Mouse (Mus musculus): ENCODE measurements around the gene Creg2. TPM values are rescaled to one million over a fixed set of nuclear protein-coding genes. Genes with fewer than 3 reads are reported as not detected.
"Not testable (repeated sequence)": the region's sequence is repeated elsewhere in the genome, so short reads cannot be mapped to it uniquely, and the experiment has no call there.

Creg2 gene
- polyA plus RNA-seq, 1 experiment from 2014 or later: 0.11 TPM

- 20% methylated on average over 11 of the region's 11 CpGs for WGBS
- no peak overlapping the region for H3K27ac ChIP-seq (ENCODE audit: low read length)
- no peak overlapping the region for H3K4me3 ChIP-seq (ENCODE audit: low read depth, low read length)
- no peak overlapping the region; the same call in 1 of the 2 replicates for H3K4me2 ChIP-seq (replicated peaks; ENCODE audit: low read depth, low read length)
- ATAC-seq (no peak), DNase-seq (ENCODE audit: low spot score) (peak; percentile 80)
- no peaks in the 10 kb centered on the region for H3K27me3 ChIP-seq (replicated peaks; ENCODE audit: insufficient read depth, low read length)
- H3K9me3 ChIP-seq (ENCODE audit: low read length): no peaks in the 10 kb centered on the region
- no peak for TF ChIP-seq EP300 (IDR thresholded peaks at IDR 0.05)
- TF ChIP-seq CTCF (IDR thresholded peaks at IDR 0.05): peak; percentile 79
- no peaks in the 10 kb centered on the region for H3K36me3 ChIP-seq (ENCODE audit: insufficient read depth, low read length)
- H3K9ac ChIP-seq (replicated peaks; ENCODE audit: low read depth): no peak overlapping the region
- no peaks in the 10 kb centered on the region for H3K4me1 ChIP-seq (ENCODE audit: insufficient read depth, low read depth, low read length)
These were observed 36.6 kb downstream of the Creg2 start for GRCm38 (mm10) chr1:39614462-39615279.

- H3K27ac ChIP-seq (ENCODE audit: low read length): no peak overlapping the region
These were observed 38.2 kb downstream of the Creg2 start for GRCm38 (mm10) chr1:39613061-39613460.

GRCm38 (mm10) chr1:39612491-39612890 is 38.8 kb downstream of the Creg2 start:
- DNase-seq (ENCODE audit: low spot score): no peak
- no peaks in the 10 kb centered on the region for H3K36me3 ChIP-seq (ENCODE audit: insufficient read depth, low read length)
- no peaks in the 10 kb centered on the region for H3K27me3 ChIP-seq (replicated peaks; ENCODE audit: insufficient read depth, low read length)
- TF ChIP-seq EP300 (IDR thresholded peaks at IDR 0.05) (no peak), CTCF (IDR thresholded peaks at IDR 0.05) (no peak)
- no peak overlapping the region for H3K4me2 ChIP-seq (replicated peaks; ENCODE audit: low read depth, low read length)
- no peak overlapping the region for H3K9ac ChIP-seq (replicated peaks; ENCODE audit: low read depth)
- no peak overlapping the region for H3K4me3 ChIP-seq (ENCODE audit: low read depth, low read length)
- H3K9me3 ChIP-seq (ENCODE audit: low read length): no peaks in the 10 kb centered on the region
- 75% methylated on average over 5 of the region's 5 CpGs for WGBS
- H3K27ac ChIP-seq (ENCODE audit: low read length): no peak overlapping the region
- no peak for ATAC-seq
- no peaks in the 10 kb centered on the region for H3K4me1 ChIP-seq (ENCODE audit: insufficient read depth, low read depth, low read length)

More at GRCm38 (mm10) chr1:39613061-39613460, 38.2 kb downstream of the Creg2 start:
- no peaks in the 10 kb centered on the region for H3K27me3 ChIP-seq (replicated peaks; ENCODE audit: insufficient read depth, low read length)
- DNase-seq (ENCODE audit: low spot score) (no peak), ATAC-seq (no peak)
- H3K9ac ChIP-seq (replicated peaks; ENCODE audit: low read depth): no peak overlapping the region
- no peak overlapping the region for H3K4me2 ChIP-seq (replicated peaks; ENCODE audit: low read depth, low read length)
- 77% methylated on average over 3 of the region's 3 CpGs for WGBS
- no peaks in the 10 kb centered on the region for H3K36me3 ChIP-seq (ENCODE audit: insufficient read depth, low read length)
- no peaks in the 10 kb centered on the region for H3K9me3 ChIP-seq (ENCODE audit: low read length)
- TF ChIP-seq CTCF (IDR thresholded peaks at IDR 0.05) (no peak), EP300 (IDR thresholded peaks at IDR 0.05) (no peak)
- no peak overlapping the region for H3K4me3 ChIP-seq (ENCODE audit: low read depth, low read length)
- no peaks in the 10 kb centered on the region for H3K4me1 ChIP-seq (ENCODE audit: insufficient read depth, low read depth, low read length)

GRCm38 (mm10) chr1:39608534-39608933 is 42.7 kb downstream of the Creg2 start:
- Histone ChIP-seq H3K4me1 (ENCODE audit: insufficient read depth, low read depth, low read length) (no peaks in the 10 kb centered on the region), H3K9ac (replicated peaks; ENCODE audit: low read depth) (no peak overlapping the region), H3K27me3 (replicated peaks; ENCODE audit: insufficient read depth, low read length) (no peaks in the 10 kb centered on the region), H3K4me3 (ENCODE audit: low read depth, low read length) (no peak overlapping the region), H3K36me3 (ENCODE audit: insufficient read depth, low read length) (no peaks in the 10 kb centered on the region), H3K4me2 (replicated peaks; ENCODE audit: low read depth, low read length) (no peak overlapping the region), H3K27ac (ENCODE audit: low read length) (no peak overlapping the region), H3K9me3 (ENCODE audit: low read length) (no peaks in the 10 kb centered on the region)
- TF ChIP-seq CTCF (IDR thresholded peaks at IDR 0.05): no peak
- TF ChIP-seq EP300 (IDR thresholded peaks at IDR 0.05): no peak
- DNase-seq (ENCODE audit: low spot score): peak; percentile 9
- WGBS: 25% methylated on average over 8 of the region's 8 CpGs
- no peak for ATAC-seq

GRCm38 (mm10) chr1:39602477-39602876 is 48.8 kb downstream of the Creg2 start:
- ATAC-seq: peak; percentile 37; the same call in 1 of the 2 replicates
- no peak overlapping the region for H3K4me3 ChIP-seq (ENCODE audit: low read depth, low read length)

GRCm38 (mm10) chr1:39598726-39599125 is 52.5 kb downstream of the Creg2 start:
- Histone ChIP-seq H3K36me3 (ENCODE audit: insufficient read depth, low read length) (no peaks in the 10 kb centered on the region), H3K27ac (ENCODE audit: low read length) (no peak overlapping the region), H3K9me3 (ENCODE audit: low read length) (no peaks in the 10 kb centered on the region), H3K9ac (replicated peaks; ENCODE audit: low read depth) (no peak overlapping the region), H3K27me3 (replicated peaks; ENCODE audit: insufficient read depth, low read length) (no peaks in the 10 kb centered on the region), H3K4me2 (replicated peaks; ENCODE audit: low read depth, low read length) (no peak overlapping the region), H3K4me1 (ENCODE audit: insufficient read depth, low read depth, low read length) (no peaks in the 10 kb centered on the region), H3K4me3 (ENCODE audit: low read depth, low read length) (no peak overlapping the region)
- TF ChIP-seq CTCF (IDR thresholded peaks at IDR 0.05): no peak
- ATAC-seq: no peak
- no peak for DNase-seq (ENCODE audit: low spot score)
- WGBS: 67% methylated on average over 11 of the region's 11 CpGs

More at GRCm38 (mm10) chr1:39602477-39602876, 48.8 kb downstream of the Creg2 start:
- Histone ChIP-seq H3K9ac (replicated peaks; ENCODE audit: low read depth) (no peak overlapping the region), H3K27me3 (replicated peaks; ENCODE audit: insufficient read depth, low read length) (no peaks in the 10 kb centered on the region), H3K9me3 (ENCODE audit: low read length) (no peaks in the 10 kb centered on the region), H3K4me2 (replicated peaks; ENCODE audit: low read depth, low read length) (no peak overlapping the region), H3K36me3 (ENCODE audit: insufficient read depth, low read length) (no peaks in the 10 kb centered on the region), H3K27ac (ENCODE audit: low read length) (no peak overlapping the region), H3K4me1 (ENCODE audit: insufficient read depth, low read depth, low read length) (no peaks in the 10 kb centered on the region)
- 89% methylated on average over 3 of the region's 3 CpGs for WGBS
- DNase-seq (ENCODE audit: low spot score): peak; percentile 26
- TF ChIP-seq CTCF (IDR thresholded peaks at IDR 0.05): no peak
- TF ChIP-seq EP300 (IDR thresholded peaks at IDR 0.05): no peak

GRCm38 (mm10) chr1:39597135-39597534 is 54.1 kb downstream of the Creg2 start:
- H3K27me3 ChIP-seq (replicated peaks; ENCODE audit: insufficient read depth, low read length); ATAC-seq; H3K36me3 ChIP-seq (ENCODE audit: insufficient read depth, low read length); H3K27ac ChIP-seq (ENCODE audit: low read length); H3K9me3 ChIP-seq (ENCODE audit: low read length); H3K4me1 ChIP-seq (ENCODE audit: insufficient read depth, low read depth, low read length); H3K9ac ChIP-seq (replicated peaks; ENCODE audit: low read depth); H3K4me2 ChIP-seq (replicated peaks; ENCODE audit: low read depth, low read length); H3K4me3 ChIP-seq (ENCODE audit: low read depth, low read length); DNase-seq (ENCODE audit: low spot score): not testable (repeated sequence)
- WGBS: 90% methylated on average over 9 of the region's 9 CpGs

All from lung, postnatal 0 days (tissue).